Comparison of ENCODE assay signal across 33 mouse cellular contexts in the genomic region with DNA sequence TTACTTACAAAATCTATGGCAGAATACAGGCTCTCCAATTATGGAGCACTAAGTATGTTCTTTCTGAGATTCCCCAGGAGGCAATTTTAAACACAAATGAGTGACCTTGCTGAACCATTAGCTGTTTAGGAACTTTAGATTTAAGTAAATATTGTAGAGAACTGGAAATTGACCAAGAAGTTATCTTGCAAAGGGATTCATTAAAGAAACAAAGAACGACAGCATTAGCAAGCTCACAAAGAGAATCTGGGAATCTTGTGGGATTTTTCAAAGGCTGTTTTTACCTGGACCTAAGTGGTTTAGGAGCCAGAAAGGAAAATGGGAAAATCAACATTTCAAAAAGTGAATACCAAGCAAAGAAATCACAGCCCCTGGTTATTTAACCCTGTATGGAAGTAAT. TPM values are rescaled to one million over a fixed set of nuclear protein-coding genes. Genes with fewer than 3 reads are reported as not detected.
"Had no signal": no experiment of that assay in that cellular context is flagged by ENCODE, and none has a peak within 500 bp of the region (broad histone marks: within the 10 kb centered on the region; RNA-seq: fewer than 3 reads in every experiment).

A gene (minus strand): TSS at position 101 of the 400 bp plus-strand sequence.

- DNase-seq: cerebellum, adult 9-10 months; cerebellum, adult 9-11 months; cerebellum, postnatal 10 days; cerebellum, postnatal 14 days; cerebellum, postnatal 25 days; cerebellum, postnatal 36 days; embryo, embryonic 11 days; forebrain, postnatal 0 days; gastrocnemius, adult 2 months; gastrocnemius, postnatal 10 days; gastrocnemius, postnatal 14 days; gastrocnemius, postnatal 25 days; gastrocnemius, postnatal 36 days; heart, adult 11 months; heart, adult 18-20 months; heart, adult 2 months had no signal

- H3K36me3 ChIP-seq: embryonic facial prominence, embryonic 10.5 days; embryonic facial prominence, embryonic 12.5 days; embryonic facial prominence, embryonic 13.5 days; embryonic facial prominence, embryonic 15.5 days; forebrain, embryonic 10.5 days; forebrain, embryonic 12.5 days; forebrain, embryonic 15.5 days had no signal

- H3K9me3 ChIP-seq: embryonic facial prominence, embryonic 10.5 days; embryonic facial prominence, embryonic 12.5 days; embryonic facial prominence, embryonic 13.5 days; embryonic facial prominence, embryonic 15.5 days; forebrain, embryonic 10.5 days; forebrain, embryonic 12.5 days; forebrain, embryonic 13.5 days; forebrain, embryonic 15.5 days had no signal

- H3K4me2 ChIP-seq: embryonic facial prominence, embryonic 12.5 days; embryonic facial prominence, embryonic 13.5 days; embryonic facial prominence, embryonic 15.5 days; forebrain, embryonic 12.5 days; forebrain, embryonic 13.5 days; forebrain, embryonic 15.5 days had no signal

- H3K4me3 ChIP-seq: embryonic facial prominence, embryonic 10.5 days; embryonic facial prominence, embryonic 12.5 days; embryonic facial prominence, embryonic 13.5 days; embryonic facial prominence, embryonic 15.5 days; erythroblast, embryonic 14.5 days; forebrain, embryonic 10.5 days; forebrain, embryonic 12.5 days; forebrain, embryonic 13.5 days; forebrain, embryonic 15.5 days; gastrocnemius, adult 2 months; heart, adult 2 months had no signal

- ATAC-seq: forebrain, embryonic 13.5 days; forebrain, embryonic 14.5 days; forebrain, embryonic 15.5 days; forebrain, embryonic 16.5 days; forebrain, postnatal 0 days had no signal

- H3K9ac ChIP-seq: embryonic facial prominence, embryonic 12.5 days; embryonic facial prominence, embryonic 13.5 days; embryonic facial prominence, embryonic 15.5 days; forebrain, embryonic 12.5 days; forebrain, embryonic 13.5 days; forebrain, embryonic 15.5 days; forebrain, postnatal 0 days had no signal

- H3K27ac ChIP-seq: embryonic facial prominence, embryonic 10.5 days; embryonic facial prominence, embryonic 12.5 days; embryonic facial prominence, embryonic 13.5 days; embryonic facial prominence, embryonic 15.5 days; forebrain, embryonic 10.5 days; forebrain, embryonic 12.5 days; forebrain, embryonic 13.5 days; forebrain, embryonic 15.5 days; gastrocnemius, adult 2 months; heart, adult 2 months had no signal

- H3K27me3 ChIP-seq: embryonic facial prominence, embryonic 12.5 days; embryonic facial prominence, embryonic 13.5 days; embryonic facial prominence, embryonic 15.5 days; forebrain, embryonic 12.5 days; forebrain, embryonic 13.5 days; forebrain, embryonic 15.5 days had no signal

- H3K4me1 ChIP-seq: embryonic facial prominence, embryonic 10.5 days; embryonic facial prominence, embryonic 12.5 days; embryonic facial prominence, embryonic 13.5 days; embryonic facial prominence, embryonic 15.5 days; forebrain, embryonic 10.5 days; forebrain, embryonic 12.5 days; forebrain, embryonic 13.5 days; forebrain, embryonic 15.5 days had no signal

RNA-seq across cellular contexts. Expression of the gene that starts here (rescaled TPM):
- polyA plus RNA-seq: cortical plate, adult 2 months; embryonic facial prominence, embryonic 10.5 days; embryonic facial prominence, embryonic 11.5 days; embryonic facial prominence, embryonic 12.5 days; embryonic facial prominence, embryonic 13.5 days; embryonic facial prominence, embryonic 14.5 days; embryonic facial prominence, embryonic 15.5 days; forebrain, embryonic 10.5 days; forebrain, embryonic 11.5 days; forebrain, embryonic 12.5 days; forebrain, embryonic 13.5 days; forebrain, embryonic 14.5 days; forebrain, embryonic 15.5 days; forebrain, embryonic 16.5 days; forebrain, postnatal 0 days; frontal cortex, adult 2 months; gonadal fat pad, adult 2 months; heart, adult 2 months had no signal
